Mouse (Mus musculus) E14TG2a.4 (cell line): ENCODE results near the gene Inpp5a.

Experiments
- H3K27me3 ChIP-seq: 2 replicates; pipeline ENCODE4 v1.6.1; 2014; ENCODE audit warnings: low read length, control low read depth; ENCODE audit not compliant: insufficient read depth
- H3K36me3 ChIP-seq: 2 replicates; pipeline ENCODE4 v1.6.1; 2014; ENCODE audit warnings: low read length, control low read depth; ENCODE audit not compliant: insufficient read depth
- H3K4me1 ChIP-seq: replicated peaks from 2 replicates; pipeline ENCODE4 v1.6.1; 2014; ENCODE audit warnings: low read depth, low read length, control low read depth
- H3K4me3 ChIP-seq: replicated peaks from 2 replicates; pipeline ENCODE4 v1.5.1; 2014; ENCODE audit warnings: mild to moderate bottlenecking, low read length
- H3K9me3 ChIP-seq: 2 replicates; pipeline ENCODE4 v1.6.1; 2014; ENCODE audit warnings: low read length, control low read depth
- CTCF ChIP-seq: conservative IDR thresholded peaks from 2 replicates; pipeline ENCODE4 v1.5.1; 2014; ENCODE audit warnings: low read length
- NANOG ChIP-seq: IDR thresholded peaks from 2 replicates; pipeline ENCODE4 v1.6.1; 2014; ENCODE audit warnings: borderline replicate concordance, low read length, mixed read lengths
- POU5F1 ChIP-seq: IDR thresholded peaks from 2 replicates; pipeline ENCODE4 v1.6.1; 2014; ENCODE audit warnings: low read length, borderline replicate concordance

Gene Inpp5a

DNA sequence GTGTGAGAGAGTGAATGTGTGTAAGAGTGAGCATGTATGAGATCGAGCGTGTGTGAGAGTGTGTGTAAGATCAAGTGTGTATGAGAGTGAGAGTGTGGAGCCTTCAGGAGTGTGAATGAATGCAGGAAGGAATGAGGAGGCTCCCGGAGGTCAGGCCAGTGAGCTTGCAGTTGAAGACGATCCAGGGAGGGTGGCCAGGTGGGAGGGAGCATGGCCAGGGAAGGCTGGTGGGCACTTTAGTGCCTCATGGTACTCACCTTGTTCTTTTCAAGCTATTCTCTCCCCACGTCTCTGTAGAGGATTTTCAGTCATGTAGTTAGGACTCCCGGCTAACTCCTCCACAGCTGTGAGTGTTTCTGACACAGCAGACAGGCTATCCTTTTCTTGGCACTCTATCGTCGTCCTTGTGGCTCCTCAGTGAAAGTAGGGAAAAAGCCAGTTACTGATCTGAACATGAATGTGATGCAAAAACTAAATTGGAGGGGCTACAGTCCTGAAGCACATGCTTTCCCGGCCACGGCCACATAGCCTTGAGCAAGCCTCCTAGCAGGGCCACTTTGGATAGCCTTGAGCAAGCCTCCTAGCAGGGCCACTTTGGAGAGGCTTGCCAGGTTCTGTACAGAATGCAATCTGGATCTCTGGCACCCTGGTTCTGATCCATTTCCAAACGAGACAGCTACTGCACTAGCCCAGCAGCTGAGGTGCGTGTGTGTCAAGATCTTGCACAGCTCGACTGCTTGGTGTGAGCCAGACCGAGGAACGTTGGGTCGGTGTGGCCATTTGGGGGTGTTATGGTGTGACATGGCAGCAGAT lies 61.5 kb downstream of the Inpp5a start:
- H3K9me3 ChIP-seq: no peaks in the 10 kb centered on the region
- TF ChIP-seq NANOG (no peak), POU5F1 (no peak), CTCF (no peak)

DNA sequence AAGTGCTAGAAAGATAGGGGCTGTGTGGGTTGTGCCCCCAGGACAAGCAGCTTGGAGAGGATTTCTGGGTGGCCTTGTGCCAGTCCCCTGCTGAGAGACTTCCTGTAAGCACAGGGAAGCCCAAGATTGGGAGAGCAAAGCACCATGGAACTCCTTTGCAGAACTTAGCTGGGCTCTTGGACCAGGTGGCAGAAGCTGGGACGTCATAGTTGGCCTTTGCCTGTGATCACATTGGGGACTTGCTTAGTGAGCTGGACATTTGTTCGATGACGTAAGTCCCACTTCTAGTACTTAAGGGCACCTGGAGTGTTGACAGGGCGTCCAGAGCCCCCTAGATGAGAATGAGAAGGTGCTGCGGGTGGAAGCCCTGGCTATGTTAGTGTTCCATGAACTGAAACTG lies 62.8 kb downstream of the Inpp5a start:
- no peak for TF ChIP-seq POU5F1
- TF ChIP-seq NANOG: no peak
- TF ChIP-seq CTCF: no peak
- H3K9me3 ChIP-seq: no peaks in the 10 kb centered on the region
- H3K36me3 ChIP-seq: 0 out of 2 replicates have a peak, but pooled peaks cover 4% of the 10 kb centered on the region
- H3K4me1 ChIP-seq: 0 out of 2 replicates have a peak, but pooled peaks cover 3% of the 10 kb centered on the region
- no peak overlapping the region for H3K4me3 ChIP-seq
- H3K27me3 ChIP-seq: no peaks in the 10 kb centered on the region

More for the DNA sequence above, 61.5 kb downstream of the Inpp5a start:
- 0 out of 2 replicates have a peak, but pooled peaks cover 3% of the 10 kb centered on the region for H3K4me1 ChIP-seq
- no peak overlapping the region for H3K4me3 ChIP-seq
- H3K36me3 ChIP-seq: 0 out of 2 replicates have a peak, but pooled peaks cover 4% of the 10 kb centered on the region
- H3K27me3 ChIP-seq: no peaks in the 10 kb centered on the region

- 0 out of 2 replicates have a peak, but pooled peaks cover 4% of the 10 kb centered on the region for H3K36me3 ChIP-seq
- no peaks in the 10 kb centered on the region for H3K9me3 ChIP-seq
- TF ChIP-seq NANOG (no peak), CTCF (no peak), POU5F1 (no peak)
- H3K4me3 ChIP-seq: no peak overlapping the region
- H3K4me1 ChIP-seq: 0 out of 2 replicates have a peak, but pooled peaks cover 3% of the 10 kb centered on the region
- H3K27me3 ChIP-seq: no peaks in the 10 kb centered on the region
Observed at GRCm38 (mm10) chr7:139452199-139452598, 63.3 kb downstream of the Inpp5a start.

DNA sequence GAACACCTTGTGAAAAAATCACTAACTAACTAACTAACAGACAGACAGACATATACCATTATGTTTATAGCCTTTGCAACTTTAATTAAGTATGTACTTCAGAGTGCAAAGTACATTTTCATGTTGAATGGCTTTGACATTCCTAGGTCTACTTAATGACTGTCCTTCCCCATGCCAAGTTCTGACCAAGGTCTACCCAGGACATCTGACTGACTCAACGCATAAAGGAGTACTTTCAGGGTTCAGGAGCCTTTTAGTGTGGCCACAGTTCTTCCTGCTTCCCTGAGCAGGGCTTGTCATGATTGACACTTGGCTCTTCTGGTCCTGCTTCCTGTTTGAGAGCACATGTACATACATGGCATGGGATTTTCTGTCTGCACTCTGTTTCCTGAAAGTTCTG lies 64.3 kb downstream of the Inpp5a start:
- H3K4me3 ChIP-seq: no peak overlapping the region
- H3K27me3 ChIP-seq: no peaks in the 10 kb centered on the region
- no peaks in the 10 kb centered on the region for H3K36me3 ChIP-seq
- TF ChIP-seq NANOG (no peak), CTCF (no peak), POU5F1 (no peak)
- 0 out of 2 replicates have a peak, but pooled peaks cover 3% of the 10 kb centered on the region for H3K4me1 ChIP-seq
- no peaks in the 10 kb centered on the region for H3K9me3 ChIP-seq

- TF ChIP-seq CTCF (no peak), NANOG (no peak), POU5F1 (no peak)
- no peaks in the 10 kb centered on the region for H3K27me3 ChIP-seq
- no peaks in the 10 kb centered on the region for H3K9me3 ChIP-seq
- 0 out of 2 replicates have a peak, but pooled peaks cover 3% of the 10 kb centered on the region for H3K4me1 ChIP-seq
- H3K4me3 ChIP-seq: no peak overlapping the region
- no peaks in the 10 kb centered on the region for H3K36me3 ChIP-seq
Observed at GRCm38 (mm10) chr7:139454285-139454684, 65.4 kb downstream of the Inpp5a start.

- Histone ChIP-seq H3K36me3 (no peaks in the 10 kb centered on the region), H3K27me3 (no peaks in the 10 kb centered on the region), H3K4me1 (no peaks in the 10 kb centered on the region), H3K4me3 (no peak overlapping the region), H3K9me3 (no peaks in the 10 kb centered on the region)
- TF ChIP-seq CTCF: no peak
- TF ChIP-seq NANOG: no peak
- no peak for TF ChIP-seq POU5F1
Observed at GRCm38 (mm10) chr7:139456759-139457158, 67.8 kb downstream of the Inpp5a start.

GRCm38 (mm10) chr7:139461344-139461743 lies 72.4 kb downstream of the Inpp5a start:
- no peaks in the 10 kb centered on the region for H3K27me3 ChIP-seq
- H3K9me3 ChIP-seq: no peaks in the 10 kb centered on the region
- no peak overlapping the region for H3K4me3 ChIP-seq
- H3K36me3 ChIP-seq: no peaks in the 10 kb centered on the region
- TF ChIP-seq POU5F1 (no peak), CTCF (no peak), NANOG (no peak)
- H3K4me1 ChIP-seq: no peaks in the 10 kb centered on the region

GRCm38 (mm10) chr7:139462142-139462541 lies 73.2 kb downstream of the Inpp5a start:
- Histone ChIP-seq H3K27me3 (no peaks in the 10 kb centered on the region), H3K4me1 (no peaks in the 10 kb centered on the region), H3K4me3 (no peak overlapping the region), H3K36me3 (no peaks in the 10 kb centered on the region), H3K9me3 (no peaks in the 10 kb centered on the region)
- no peak for TF ChIP-seq CTCF
- no peak for TF ChIP-seq NANOG
- no peak for TF ChIP-seq POU5F1

DNA sequence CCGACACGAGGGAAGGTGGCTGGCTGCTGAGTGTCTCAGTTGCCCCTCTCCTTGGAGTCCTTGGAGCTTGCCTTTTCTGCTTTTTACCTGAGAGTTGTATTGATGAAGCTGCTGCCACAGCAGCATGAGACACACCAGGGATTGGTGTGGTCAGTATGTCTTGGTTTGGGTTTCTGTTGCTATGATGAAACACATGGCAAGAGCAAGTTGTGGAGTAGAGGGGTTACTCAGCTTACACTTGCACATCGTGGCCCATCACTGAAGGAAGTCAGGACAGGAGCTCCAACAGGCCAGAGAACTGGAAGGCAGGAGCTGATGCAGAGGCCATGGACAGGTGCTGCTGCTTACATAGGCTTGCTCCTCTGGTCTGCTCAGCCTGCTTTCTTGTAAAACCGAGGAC lies 76.6 kb downstream of the Inpp5a start:
- Histone ChIP-seq H3K27me3 (no peaks in the 10 kb centered on the region), H3K36me3 (no peaks in the 10 kb centered on the region), H3K4me3 (no peak overlapping the region), H3K9me3 (no peaks in the 10 kb centered on the region), H3K4me1 (no peaks in the 10 kb centered on the region)
- TF ChIP-seq NANOG: no peak
